Mouse (Mus musculus): ENCODE results near the gene Hspe1.

Gene Hspe1

GRCm38 (mm10) chr1:55134301-55134700, 46.4 kb downstream of the Hspe1 start:
- CTCF ChIA-PET, result no interaction called here

- CTCF ChIA-PET, result no interaction called here
These were observed 47.9 kb downstream of the Hspe1 start for GRCm38 (mm10) chr1:55135846-55136245.

Measured in spleen, embryonic (tissue).